Mouse (Mus musculus) 3T3-L1 (cell line): Measurements from ENCODE around the gene Schip1.
A peak's percentile ranks its signal among the peaks of the same experiment; 100 is the strongest.
"Not testable (repeated sequence)": the region's sequence is repeated elsewhere in the genome, so short reads cannot be mapped to it uniquely, and the experiment has no call there.

ENCODE experiments used
- DNase-seq: peaks from one replicate; pipeline ENCODE4 v3.0.0-alpha.2; 2015; ENCODE audit warnings: low read depth, low spot score

The Schip1 gene

GRCm38 (mm10) chr3:68064731-68065130 is at the start of gene Schip1:
TSS of gene Schip1 (plus strand) at chr3:68064802.
- DNase-seq, result no peak

DNA sequence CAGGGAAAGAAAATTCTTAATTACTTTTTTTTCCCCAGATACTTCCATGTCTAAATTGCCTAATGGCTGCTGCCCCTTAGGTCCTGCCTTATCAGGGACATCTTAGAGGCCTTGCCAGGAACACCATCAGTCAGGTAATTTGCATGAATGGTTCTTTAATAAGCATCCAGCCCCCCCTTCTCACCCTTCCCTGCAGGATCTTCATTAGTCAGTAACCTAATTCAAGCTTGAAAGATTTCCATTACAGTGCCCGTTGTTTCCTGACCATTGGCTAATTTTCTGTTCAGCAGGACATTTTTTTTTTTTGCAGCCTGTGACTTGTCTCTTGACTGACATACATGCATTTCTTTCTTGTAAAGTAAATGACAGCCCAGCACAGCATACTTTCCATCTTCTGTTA is 48.8 kb upstream of the Schip1 start:
- no peak for DNase-seq

GRCm38 (mm10) chr3:68019401-68019800 is 45.2 kb upstream of the Schip1 start:
- no peak for DNase-seq

GRCm38 (mm10) chr3:68036097-68036496 is 28.5 kb upstream of the Schip1 start:
- DNase-seq, result no peak

DNA sequence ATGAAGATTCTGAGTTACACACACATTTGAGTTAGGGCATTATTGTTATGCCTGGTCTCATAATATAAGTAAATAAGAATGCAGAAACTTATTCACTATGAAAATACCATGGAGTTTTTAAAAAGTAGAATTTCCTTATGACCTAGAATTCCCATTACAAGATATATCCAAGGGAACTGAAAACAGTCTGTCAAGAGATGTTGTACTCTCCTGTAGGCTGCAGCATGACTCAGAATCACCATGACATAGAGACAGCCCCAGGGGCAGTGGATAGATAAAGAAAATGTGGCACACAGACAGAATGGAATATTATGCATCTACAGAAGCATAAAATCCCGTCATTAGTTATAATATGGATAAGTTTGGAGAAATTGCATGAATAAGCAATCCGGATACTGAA is 21.7 kb upstream of the Schip1 start:
- DNase-seq, result no peak

GRCm38 (mm10) chr3:68045475-68046416 is 18.9 kb upstream of the Schip1 start:
- peak; percentile 77 for DNase-seq

GRCm38 (mm10) chr3:68053538-68053937 is 11.1 kb upstream of the Schip1 start:
- DNase-seq, result peak; percentile 65

DNA sequence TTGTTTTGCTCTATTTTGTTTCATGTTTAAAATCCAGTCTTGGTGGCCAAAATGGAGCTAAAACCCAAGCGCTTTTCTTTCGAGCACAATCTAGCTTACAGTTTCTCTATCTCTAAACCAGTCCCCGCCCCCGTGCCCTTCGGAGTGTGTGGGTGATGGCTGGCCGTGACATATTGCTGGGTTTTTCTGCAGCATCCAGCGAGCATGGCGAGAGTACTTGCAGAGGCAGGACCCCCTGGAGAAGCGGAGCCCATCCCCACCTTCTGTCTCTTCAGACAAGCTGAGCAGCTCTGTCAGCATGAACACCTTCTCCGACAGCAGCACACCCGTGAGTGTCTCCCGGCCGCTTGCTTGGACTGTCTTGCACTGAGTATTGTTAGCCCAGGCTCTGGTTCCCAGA is 9.5 kb upstream of the Schip1 start:
- DNase-seq, result no peak

GRCm38 (mm10) chr3:68056373-68057275 is 8.0 kb upstream of the Schip1 start:
- DNase-seq, result peak; percentile 89

DNA sequence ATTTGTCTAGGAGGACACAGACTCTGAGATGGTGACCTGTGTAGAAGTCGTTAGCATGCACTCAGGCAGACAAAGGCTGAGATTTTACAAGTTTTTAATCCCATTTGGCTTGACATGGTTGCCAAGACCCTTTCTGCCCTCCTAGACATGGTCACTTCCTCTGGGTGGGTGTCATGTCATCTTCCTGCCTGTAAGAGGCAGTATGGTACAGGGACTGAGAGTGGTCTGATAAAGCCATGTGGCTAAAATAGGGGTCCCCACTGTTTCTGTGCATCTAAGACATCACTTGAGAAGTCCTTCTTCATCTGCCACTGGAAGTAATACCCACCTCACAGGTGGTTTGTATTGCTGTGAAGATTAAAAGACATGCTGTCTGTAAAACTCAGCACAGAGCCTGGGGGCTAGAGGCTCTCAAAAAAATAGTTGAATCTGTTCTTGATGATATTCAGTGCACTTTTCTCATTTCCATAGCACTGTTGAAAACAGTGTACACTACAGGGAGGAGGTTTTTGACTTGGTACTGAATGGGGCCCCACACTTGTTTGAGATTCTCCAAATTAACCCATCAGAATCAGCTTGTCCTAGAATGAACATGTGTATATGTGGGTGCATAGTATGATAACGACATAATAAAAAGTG is 5.3 kb upstream of the Schip1 start:
- peak; percentile 34 for DNase-seq

GRCm38 (mm10) chr3:68071395-68072386 is 7.1 kb downstream of the Schip1 start:
- DNase-seq, result peak; percentile 9

DNA sequence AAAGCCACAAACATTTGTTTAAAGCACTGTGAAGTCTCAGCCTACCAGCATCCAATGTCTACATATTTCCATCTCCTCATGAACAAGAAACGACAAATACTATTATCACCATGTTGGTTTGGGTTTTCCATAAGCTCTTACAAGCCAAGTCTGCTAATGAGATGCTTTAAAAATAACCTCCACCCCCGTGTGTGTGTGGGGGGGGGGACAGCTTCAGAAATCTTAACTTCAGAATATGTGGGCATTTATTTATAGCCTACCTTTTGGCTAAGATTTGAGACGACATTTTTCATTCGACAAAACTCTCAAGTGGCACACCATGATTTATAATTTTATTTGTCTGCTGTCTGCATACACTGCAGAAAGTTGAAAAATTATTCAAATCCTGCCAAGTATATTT is 12.8 kb downstream of the Schip1 start:
- no peak for DNase-seq

GRCm38 (mm10) chr3:68085024-68085423 is 20.4 kb downstream of the Schip1 start:
- no peak for DNase-seq

DNA sequence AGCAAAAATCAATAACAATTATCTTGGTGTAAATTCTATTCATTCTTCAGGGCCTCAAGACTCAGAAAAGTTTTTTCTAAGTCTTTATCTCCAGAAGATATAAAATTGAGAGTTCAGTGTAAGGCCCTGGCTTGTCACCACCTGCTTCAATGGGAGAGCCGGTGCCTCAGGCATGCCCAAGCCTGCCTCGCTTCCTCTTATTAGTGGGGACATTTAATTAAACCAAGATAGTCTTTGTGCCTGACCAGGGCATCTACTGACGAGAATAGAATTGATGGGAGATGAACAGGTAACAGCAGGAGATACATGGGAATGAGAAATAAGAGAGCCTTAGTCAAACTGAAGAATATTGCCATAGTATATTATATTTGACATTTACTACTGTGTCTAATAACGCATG is 27.5 kb downstream of the Schip1 start:
- no peak for DNase-seq

DNA sequence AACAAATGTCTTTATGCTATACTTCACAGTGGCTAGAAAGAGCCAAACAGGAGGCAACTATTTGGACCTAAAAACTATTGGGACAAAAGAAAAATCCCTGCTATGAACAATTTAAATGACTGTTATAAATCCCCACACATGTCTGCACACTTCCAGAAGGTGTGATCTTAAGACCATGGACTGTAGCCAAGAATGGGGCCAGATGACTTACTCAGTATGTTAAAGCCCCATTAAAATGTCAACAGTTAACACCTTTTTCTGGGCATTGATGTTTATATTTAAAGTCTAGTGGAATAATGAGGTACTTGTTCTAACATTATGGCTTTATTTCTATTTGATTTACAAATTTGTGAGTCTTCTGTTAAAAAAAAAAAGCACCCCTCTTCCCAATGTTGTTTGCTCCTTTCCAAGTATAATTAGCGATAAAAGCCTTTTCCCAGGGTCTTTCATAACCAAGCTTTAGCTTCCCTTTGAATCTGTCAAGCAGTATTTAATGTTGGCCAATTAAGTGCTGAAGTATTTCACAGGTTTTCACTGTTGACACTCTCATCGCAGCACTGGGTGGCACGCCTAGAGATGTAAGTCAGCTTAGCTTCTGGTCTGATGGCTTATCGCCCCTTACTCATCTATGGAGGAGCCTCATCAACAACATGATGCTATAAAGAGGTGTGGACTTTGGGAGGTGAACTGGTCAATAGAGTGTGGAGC is 32.3 kb downstream of the Schip1 start:
- no peak for DNase-seq

DNA sequence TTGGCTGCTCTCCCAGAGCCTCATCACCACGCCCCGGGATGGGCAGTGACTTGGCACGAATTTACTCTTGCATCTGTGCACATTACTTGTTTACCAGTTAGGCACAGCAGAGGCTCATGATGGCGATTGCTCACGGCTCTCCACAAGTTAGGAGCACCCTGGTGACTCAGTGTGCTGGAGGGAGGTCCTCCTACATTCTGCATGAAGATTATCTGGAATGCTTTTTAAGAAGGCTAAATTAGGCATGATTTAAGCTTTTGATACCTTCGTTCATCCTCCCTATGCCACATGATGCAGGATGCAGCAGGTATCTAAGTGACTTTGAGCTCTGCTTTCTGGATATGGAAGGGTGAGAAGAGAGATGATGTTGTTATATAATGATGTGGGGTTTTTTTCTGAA is 35.0 kb downstream of the Schip1 start:
- not testable (repeated sequence) for DNase-seq

GRCm38 (mm10) chr3:68101343-68101742 is 36.7 kb downstream of the Schip1 start:
- DNase-seq, result no peak

- DNase-seq, result no peak
Observed at GRCm38 (mm10) chr3:68105081-68105685, 40.6 kb downstream of the Schip1 start.

DNA sequence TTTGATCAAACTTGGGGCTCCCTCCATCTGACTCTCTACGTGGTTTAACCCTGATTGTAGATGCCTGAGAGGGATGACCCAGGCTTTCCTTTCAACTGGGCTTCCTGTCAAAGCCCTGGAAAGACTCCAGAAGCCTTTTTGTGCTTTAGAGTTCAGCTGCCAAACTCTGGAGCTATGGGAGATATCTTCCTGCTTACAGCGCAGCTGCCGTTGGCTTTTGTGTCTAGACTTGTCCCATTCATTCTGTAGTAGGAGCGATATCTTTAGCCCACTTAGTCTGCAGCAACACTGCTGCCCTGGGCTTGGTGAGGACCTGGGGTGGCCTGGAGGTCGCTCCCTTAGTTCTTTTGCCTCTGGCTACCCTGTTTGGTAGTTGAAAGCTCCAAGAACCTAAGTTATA is 56.7 kb downstream of the Schip1 start:
- no peak for DNase-seq
